Mouse (Mus musculus) thymus, postnatal 36 days (tissue): ENCODE data around the gene Rbm3.
A peak's percentile ranks its signal among the peaks of the same experiment; 100 is the strongest.
"Not testable (repeated sequence)": the region's sequence is repeated elsewhere in the genome, so short reads cannot be mapped to it uniquely, and the experiment has no call there.

Experiments
- DNase-seq, 2 experiments: peaks; one replicate each; pipeline ENCODE4 v3.0.0; 2022; ENCODE audit warnings: mixed read lengths in 2 of 2

The Rbm3 gene

DNA sequence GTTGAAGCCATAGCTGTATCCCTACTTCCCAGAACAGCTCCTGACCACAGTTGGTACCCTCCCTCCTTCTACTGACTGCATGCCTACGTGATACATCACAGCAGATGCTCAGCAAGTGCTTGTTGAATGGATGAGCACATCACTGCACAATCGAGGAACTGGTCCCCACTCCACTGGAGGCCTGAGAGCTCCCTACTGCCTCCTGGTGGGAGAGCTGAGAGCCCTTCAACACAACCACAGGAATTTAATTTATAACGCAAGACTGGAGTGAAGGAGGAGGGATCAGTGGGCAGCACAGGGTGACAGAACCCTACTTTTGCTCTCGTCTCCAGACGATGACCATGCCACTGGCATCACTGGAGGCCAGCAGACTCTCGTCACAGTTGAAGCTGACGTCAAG is 20.4 kb downstream of the Rbm3 start:
- DNase-seq: no peak

DNA sequence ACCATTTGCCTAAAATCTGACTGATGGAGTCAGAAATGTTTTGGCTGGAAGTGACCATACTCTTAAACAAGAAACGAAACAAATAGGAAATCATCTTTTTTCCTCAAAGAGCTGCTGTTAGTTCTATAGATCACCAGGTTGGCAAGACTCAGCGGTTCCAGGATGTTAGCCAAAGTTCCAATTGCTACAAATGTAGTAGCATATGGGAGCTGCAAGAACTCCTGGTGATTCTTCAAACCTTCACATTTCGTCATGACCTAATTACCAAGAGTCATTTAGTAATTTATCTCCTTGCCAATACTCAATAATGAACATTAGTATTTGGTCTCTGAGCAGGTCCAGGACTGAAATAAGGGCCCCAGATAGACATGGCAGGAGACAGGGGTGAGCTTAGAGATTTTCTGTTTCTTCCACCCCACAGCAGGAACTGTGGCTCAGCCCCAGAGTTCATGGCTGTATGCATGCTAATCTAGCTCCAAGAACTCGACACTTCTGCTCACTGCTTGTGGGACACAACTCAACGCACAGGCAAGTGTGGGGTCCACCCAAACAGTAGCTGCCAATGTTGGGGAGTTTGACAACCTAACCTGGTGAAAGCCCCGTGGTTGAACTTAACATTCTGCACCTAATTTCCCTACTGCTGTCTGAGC is 21.7 kb downstream of the Rbm3 start:
- no peak for DNase-seq

DNA sequence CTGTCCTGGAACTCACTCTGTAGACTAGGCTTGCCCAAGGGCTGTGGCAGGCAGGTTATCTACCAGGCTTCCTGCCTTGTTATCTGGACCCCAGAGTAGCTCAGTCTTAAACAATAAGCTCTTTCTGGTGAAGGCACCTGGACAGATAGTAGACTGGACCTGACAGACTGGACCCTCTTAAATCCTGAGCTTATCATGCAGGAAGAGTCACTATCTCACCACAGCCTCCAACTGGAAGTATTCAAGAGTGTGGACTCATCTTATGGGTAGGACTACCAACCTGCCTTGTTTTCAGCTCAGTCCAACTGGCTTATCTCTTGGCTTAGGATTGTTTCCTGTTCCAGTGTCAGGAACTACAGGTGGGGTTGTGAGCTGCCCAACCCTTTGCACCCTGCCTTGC is 28.4 kb downstream of the Rbm3 start:
- no peak for DNase-seq

DNA sequence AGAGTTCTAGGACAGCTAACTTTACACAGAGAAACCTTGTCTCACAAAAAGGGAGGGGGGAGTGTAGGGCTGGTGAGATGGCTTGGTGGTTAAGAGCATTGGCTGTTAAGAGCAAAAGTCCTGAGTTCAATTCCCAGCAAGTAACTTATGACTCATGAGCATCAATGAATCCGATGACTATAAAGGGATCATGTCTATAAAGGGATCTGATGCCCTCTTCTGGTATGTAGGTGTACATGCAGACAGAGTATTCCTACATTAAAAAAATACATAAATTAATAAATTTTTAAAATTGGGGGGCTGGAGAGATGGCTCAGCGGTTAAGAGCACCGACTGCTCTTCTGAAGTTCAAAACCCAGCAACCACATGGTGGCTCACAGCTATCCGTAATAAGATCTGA is 30.4 kb downstream of the Rbm3 start:
- no peak for DNase-seq

DNA sequence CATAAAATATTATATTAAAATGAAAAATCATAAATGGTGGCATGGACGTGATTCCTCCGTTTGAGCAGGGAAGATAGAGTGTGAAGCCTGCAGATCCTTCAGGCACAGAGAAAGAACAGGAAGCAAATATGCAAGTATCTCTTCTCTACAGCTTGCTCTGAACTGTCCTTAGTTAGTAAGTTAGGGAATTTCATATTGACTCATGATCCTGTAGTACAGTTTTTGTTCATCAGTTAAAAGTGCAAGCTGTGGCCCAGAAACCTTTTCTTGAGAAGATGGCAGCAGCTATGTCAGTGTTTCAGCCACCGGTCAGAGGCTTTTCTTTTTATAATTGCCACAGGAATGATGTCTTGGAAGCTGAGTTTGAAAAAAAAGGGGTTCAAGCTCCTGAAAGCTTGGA is 40.7 kb downstream of the Rbm3 start:
- DNase-seq: no peak

DNA sequence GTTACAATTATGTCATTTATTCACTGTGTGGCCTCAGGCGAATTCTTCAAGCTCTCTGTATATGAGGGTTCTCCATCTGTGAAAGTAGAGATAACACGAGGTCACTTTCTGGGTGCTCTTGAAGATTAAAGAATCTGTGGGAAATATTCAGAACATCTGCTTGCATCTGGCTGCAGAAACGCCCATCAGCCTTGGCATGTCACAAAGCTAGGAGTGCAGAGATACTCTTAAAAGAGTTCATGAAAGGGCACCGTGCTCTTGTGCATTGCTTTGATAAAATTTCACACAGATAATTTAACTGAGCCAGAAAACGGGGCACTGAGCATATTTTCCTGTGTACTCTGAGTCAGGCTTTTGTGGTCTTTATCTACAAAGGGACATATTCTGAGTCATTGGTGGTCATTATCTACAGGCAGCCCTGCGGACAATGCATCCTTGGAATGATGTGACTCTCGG is 43.4 kb downstream of the Rbm3 start:
- no peak for DNase-seq

DNA sequence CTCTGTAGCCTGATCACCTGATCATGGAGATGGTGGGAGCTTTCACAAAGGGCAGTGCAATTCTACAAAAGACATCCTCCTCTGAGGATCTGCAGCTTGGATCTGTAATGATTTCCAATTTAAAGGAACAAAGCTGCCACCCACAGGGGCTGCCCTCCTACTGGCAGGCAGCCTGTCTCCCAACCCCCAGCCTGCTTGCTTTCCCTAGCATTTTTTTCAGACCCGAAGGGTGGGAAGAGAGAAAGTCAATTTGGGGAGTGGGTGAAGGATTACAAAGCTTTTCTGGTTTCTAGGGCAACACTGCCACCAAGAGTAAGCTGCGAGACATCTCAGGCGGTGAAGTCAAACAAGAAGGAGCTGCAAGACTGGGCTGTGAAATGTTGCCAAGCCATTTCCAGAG is 44.7 kb downstream of the Rbm3 start:
- no peak for DNase-seq

DNA sequence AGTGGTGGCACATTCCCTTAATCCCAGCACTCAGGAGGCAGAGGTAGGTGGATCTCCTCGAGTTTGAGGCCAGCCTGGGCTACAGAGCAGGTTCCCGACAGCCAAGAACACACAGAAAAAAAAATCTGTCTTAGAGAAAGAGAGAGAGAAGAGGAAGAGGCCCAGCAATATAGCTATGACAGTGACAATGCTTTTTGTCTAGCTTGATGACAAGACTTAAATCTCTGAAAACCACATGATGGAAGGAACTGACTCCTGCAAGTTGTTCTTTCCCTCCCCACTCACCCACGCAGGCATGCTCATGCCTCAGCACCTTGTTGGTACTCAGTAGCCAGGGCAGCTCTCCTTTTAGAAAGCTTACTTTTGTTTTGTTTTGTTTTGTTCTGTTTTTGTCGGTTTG is 46.2 kb downstream of the Rbm3 start:
- no peak for DNase-seq

DNA sequence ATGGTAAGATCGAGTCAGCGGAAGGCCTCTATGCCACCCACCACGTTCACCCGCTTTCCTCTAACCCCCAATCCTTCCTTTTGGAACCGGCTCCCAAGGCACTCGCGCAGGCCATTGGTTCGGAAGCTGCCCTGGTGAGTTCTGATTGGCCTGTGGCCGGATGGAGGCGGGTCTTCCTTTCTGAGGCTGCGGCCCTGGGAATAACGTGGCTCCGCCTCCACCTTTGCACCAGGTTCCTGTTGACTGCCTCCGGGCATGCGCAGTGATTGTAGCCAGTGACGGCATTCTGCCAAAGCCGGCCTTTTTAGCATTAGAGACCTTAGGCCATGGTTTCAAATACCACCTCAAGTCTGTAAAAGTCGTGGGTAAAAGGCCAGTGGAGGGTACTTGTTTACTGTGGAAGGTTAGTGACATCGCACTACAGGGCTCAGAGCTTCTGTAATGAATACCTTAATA is 48.9 kb downstream of the Rbm3 start:
- peak; percentile 93 to 96 for DNase-seq

DNA sequence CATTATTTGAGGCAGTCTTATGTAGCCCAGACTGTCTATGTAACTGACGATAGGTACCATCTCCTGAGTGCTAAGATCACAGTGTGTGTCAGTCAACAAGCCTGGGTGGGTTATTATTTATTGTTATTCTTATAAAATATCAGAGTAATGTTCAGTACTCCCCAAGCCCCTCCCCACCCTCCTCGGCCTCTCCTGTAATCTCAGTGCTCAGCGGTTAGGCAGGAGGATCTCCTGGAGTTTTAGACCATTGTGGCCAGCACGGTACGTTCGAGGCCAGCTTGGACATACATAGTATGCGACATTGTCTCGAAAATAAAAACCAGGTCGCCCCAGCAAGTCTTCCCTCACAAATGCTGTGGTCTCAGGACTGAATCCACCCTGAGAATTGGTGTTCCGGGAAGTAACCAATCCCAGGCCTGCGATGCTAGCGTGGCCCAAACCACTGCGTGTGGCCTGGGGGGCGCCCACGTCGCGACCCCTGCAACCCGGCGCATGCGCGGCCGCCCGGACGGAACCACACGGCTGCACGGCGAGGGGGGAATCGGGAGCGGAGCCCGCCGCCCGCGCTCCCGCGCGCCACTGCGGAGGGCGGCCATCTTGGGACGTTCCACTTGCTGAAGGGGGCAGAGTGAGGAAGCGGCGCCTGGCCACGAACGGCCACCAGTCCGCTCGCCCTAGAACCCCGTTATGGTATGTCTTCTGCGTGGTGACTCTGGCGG is 49.5 kb downstream of the Rbm3 start:
- DNase-seq: peak; percentile 86 to 92

DNA sequence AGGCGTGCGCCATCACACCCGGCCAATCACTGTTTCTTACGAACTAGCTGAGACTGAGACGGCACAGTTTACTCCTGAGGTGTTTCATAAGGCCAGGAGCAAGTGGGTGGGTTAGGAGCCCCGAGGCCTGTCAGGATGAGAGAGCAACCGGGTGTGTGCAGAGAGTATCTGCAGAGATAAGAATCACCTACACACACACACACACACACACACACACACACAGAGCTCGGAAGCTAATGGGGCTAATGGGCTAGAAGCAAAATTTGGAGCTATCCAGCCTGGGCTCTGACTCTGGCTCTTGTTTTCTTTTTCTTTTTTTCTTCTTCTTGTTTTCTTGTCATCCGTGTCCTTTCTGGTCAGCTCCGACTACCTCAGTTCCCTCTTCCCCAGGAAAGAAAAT is 50.1 kb downstream of the Rbm3 start:
- no peak for DNase-seq

DNA sequence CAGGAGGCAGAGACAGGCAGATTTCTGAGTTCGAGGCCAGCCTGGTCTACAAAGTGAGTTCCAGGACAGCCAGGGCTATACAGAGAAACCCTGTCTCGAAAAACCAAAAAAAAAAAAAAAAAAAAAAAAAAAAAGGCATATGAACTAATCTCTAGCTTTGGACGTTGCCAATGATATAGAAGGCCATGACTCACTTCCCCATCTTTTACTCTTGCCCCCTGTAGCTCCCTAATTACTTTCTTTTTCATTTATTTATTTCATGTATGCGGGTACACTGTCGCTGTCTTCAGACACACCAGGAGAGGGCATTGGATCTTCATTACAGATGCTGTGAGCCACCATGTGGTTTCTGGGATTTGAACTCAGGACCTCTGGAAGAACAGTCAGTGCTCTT is 54.7 kb downstream of the Rbm3 start:
- not testable (repeated sequence) for DNase-seq

DNA sequence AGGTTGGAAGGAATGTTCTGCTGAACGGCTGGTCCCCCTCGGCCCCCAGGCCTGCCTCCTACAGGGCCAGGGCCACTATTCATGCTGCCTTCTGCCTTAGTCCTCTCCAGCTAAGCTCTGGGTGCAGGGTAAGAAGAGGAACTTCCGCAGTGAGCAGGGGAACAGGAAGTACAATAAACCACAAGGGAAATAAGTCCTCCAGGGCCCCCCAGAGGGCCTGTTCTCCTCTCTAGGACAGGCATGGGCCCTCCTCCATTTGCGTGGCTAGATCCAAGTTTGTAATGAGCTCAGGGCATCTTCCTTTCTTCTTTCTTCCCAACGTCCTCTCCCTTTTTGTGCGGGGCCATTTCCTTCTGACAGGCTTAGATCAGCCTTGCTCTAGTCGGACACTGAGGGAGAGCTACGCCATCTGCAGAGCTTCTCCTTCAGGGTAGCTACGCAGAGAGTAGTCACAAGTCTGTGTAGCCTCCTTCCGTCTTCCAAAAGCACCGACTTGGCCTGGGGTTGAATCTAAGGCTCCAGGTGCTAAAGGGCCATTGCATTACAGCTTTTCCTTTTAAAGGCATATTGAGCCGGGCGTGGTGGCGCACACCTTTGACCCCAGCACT is 55.2 kb downstream of the Rbm3 start, which contains the start of gene Was:
Gene Was, minus strand, starts transcription at position 153 of the 608 bp plus-strand sequence.
- peak; percentile 58 to 71 for DNase-seq

DNA sequence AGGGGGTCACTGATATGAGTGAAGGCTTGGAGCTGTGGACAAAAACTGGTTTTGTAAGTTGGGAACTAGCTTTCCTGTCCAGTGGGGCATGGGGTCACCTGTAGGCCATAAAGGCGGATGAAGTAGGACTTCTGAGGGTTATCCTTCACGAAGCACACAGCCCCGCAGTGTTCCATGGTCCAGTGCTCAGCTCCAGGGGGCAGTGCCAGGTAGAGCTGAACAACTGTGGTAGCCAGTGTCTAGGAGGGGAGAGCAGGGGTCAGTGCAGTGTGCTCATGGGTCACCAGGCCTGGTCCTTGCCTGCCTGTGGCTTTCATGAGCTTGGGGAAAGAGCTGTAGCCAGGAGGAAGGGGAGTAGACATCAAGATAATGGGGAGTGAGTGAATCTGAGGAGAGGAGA is 55.9 kb downstream of the Rbm3 start:
- peak in 1 of 2 experiments; percentile 11 for DNase-seq
